Mouse (Mus musculus): ENCODE results near the gene Vipr2. TPM values are rescaled to one million over a fixed set of nuclear protein-coding genes. Genes with fewer than 3 reads are reported as not detected.
A peak's percentile ranks its signal among the peaks of the same experiment; 100 is the strongest.

Gene Vipr2
- polyA plus RNA-seq, 1 experiment, result 24.0 TPM

GRCm38 (mm10) chr12:116176930-116177329 is 99.4 kb downstream of the Vipr2 start:
- TF ChIP-seq CTCF (IDR thresholded peaks at IDR 0.05; ENCODE audit: insufficient read depth, low read length), result 0 out of 2 replicates have a peak, but pooled peaks have one; percentile 34
- no peak for TF ChIP-seq POLR2A (IDR thresholded peaks at IDR 0.05; ENCODE audit: borderline replicate concordance, extremely low read depth, low read depth, low read length)
- DNase-seq, result peak; percentile 8
- H3K4me3 ChIP-seq (replicated peaks; ENCODE audit: extremely low read depth, low read depth, low read length), result no peak overlapping the region
- WGBS, result 91% methylated on average over 3 of the region's 3 CpGs
- H3K4me1 ChIP-seq (ENCODE audit: control insufficient read depth, insufficient read depth, low read length), result no peaks in the 10 kb centered on the region

DNA sequence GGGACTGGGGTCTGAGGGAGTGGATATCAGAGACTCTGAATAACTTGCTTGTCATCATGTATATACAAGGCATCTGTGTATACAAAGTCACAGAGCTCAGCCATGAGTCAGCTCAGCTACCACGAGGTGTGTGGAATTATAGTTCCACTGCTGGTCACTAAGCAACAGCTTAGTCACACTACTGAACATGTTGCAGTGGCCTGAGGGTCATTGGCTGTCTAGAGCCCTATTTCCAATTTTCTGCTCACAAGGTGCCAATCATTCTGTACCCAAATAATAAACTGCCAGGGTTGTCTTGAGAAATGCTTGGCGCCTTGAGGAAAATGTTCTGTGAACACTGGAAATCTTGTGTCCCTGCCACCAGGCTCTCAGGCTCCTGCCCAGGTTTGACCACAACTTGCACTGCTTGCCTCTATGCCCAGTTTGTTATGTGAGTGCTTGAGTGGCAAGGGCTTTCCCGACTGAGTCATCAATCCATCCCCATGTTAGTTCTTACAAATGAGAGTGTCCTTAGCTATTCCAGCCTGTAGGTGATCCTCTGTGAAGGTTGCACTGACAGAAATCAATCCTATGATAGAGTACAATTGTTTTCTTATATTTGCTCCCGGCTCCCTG is 104.0 kb downstream of the Vipr2 start:
- no peak overlapping the region for H3K4me3 ChIP-seq (replicated peaks; ENCODE audit: extremely low read depth, low read depth, low read length)
- no peaks in the 10 kb centered on the region for H3K4me1 ChIP-seq (ENCODE audit: control insufficient read depth, insufficient read depth, low read length)
- TF ChIP-seq CTCF (IDR thresholded peaks at IDR 0.05; ENCODE audit: insufficient read depth, low read length) (no peak), POLR2A (IDR thresholded peaks at IDR 0.05; ENCODE audit: borderline replicate concordance, extremely low read depth, low read depth, low read length) (no peak)
- DNase-seq, result no peak
- 70% methylated on average over 4 of the region's 4 CpGs for WGBS

GRCm38 (mm10) chr12:116182376-116182775 is 104.8 kb downstream of the Vipr2 start:
- H3K4me3 ChIP-seq (replicated peaks; ENCODE audit: extremely low read depth, low read depth, low read length), result no peak overlapping the region
- no peaks in the 10 kb centered on the region for H3K4me1 ChIP-seq (ENCODE audit: control insufficient read depth, insufficient read depth, low read length)
- DNase-seq, result no peak
- no peak for TF ChIP-seq CTCF (IDR thresholded peaks at IDR 0.05; ENCODE audit: insufficient read depth, low read length)

DNA sequence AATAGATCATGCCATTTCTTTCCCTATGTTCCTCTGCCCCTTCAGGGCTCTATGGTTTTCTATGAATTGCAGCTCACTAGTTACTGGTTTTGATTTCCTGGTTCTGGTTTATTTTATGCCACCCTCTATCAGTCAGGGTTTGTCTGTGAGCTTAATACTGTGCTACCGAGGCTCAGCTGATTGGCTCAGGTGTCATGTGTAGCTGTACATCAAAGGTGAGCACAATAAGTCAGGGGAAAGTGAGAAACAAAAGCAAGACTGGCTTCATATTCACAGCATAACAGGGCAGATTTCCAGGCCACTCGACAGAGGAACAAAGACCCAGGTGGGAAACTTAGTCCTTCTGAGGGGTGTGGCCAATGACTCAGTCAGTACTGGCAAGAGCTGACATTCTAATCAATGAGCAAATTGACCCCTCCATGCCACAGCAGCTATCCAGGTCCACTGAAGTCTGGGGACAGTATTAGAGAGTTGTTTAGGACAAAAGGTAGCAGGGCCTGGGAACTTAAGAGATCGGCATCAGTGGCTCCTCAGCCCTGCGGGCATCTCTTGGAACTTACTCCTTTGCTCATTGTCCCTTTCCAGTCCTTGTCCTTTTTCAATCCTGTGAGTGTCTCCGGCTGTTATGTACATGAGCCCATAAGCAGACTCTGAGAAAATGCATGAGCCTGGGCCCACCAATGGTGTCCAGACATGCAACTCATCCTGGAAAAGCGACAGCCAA is 105.8 kb downstream of the Vipr2 start:
- Histone ChIP-seq H3K4me1 (ENCODE audit: control insufficient read depth, insufficient read depth, low read length) (no peaks in the 10 kb centered on the region), H3K4me3 (replicated peaks; ENCODE audit: extremely low read depth, low read depth, low read length) (no peak overlapping the region)
- no peak for DNase-seq
- 79% methylated on average over 6 of the region's 6 CpGs for WGBS
- TF ChIP-seq POLR2A (IDR thresholded peaks at IDR 0.05; ENCODE audit: borderline replicate concordance, extremely low read depth, low read depth, low read length), result no peak
- no peak for TF ChIP-seq CTCF (IDR thresholded peaks at IDR 0.05; ENCODE audit: insufficient read depth, low read length)

DNA sequence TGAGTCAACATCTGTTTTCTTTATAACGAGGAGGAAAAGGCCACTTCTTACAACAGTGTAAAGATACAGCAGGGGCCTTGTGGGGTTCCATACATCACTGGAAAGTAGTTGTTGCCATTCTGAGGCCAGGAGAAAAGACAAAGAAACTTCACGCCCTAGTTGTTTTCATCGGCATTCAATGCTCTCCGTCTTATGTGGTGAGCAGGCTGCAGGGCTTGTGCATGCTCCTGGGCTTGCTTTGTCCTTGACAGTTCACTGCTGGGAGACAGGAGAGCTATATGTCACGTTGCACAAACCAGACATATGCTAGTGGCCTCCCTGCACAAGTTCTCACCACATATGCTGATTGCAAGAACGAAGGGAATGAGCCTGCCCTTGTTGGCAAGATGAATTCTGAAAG is 116.4 kb downstream of the Vipr2 start:
- TF ChIP-seq POLR2A (IDR thresholded peaks at IDR 0.05; ENCODE audit: borderline replicate concordance, extremely low read depth, low read depth, low read length) (no peak), CTCF (IDR thresholded peaks at IDR 0.05; ENCODE audit: insufficient read depth, low read length) (no peak)
- Histone ChIP-seq H3K4me3 (replicated peaks; ENCODE audit: extremely low read depth, low read depth, low read length) (no peak overlapping the region), H3K4me1 (ENCODE audit: control insufficient read depth, insufficient read depth, low read length) (no peaks in the 10 kb centered on the region)
- 61% methylated on average over 6 of the region's 6 CpGs for WGBS
- DNase-seq, result no peak

- Histone ChIP-seq H3K4me1 (ENCODE audit: control insufficient read depth, insufficient read depth, low read length) (no peaks in the 10 kb centered on the region), H3K4me3 (replicated peaks; ENCODE audit: extremely low read depth, low read depth, low read length) (no peak overlapping the region)
- DNase-seq, result no peak
- TF ChIP-seq POLR2A (IDR thresholded peaks at IDR 0.05; ENCODE audit: borderline replicate concordance, extremely low read depth, low read depth, low read length) (no peak), CTCF (IDR thresholded peaks at IDR 0.05; ENCODE audit: insufficient read depth, low read length) (no peak)
Observed at GRCm38 (mm10) chr12:116194641-116195040, 117.1 kb downstream of the Vipr2 start.

Other genes starting within 250 kb of the Vipr2 start
- 3.8 and 5.1 TPM in 2 replicates for gene Zfp386, start 30.0 kb upstream of the Vipr2 start, polyA plus RNA-seq (2012; rRNA removed)
- 5.7 and 7.5 TPM in 2 replicates for gene Wdr60, start 185.3 kb downstream of the Vipr2 start, polyA plus RNA-seq (2012; rRNA removed)
- gene Gm11027, start 197.7 kb downstream of the Vipr2 start, polyA plus RNA-seq (2012; rRNA removed), result not detected in 2 replicates
- 13.9 and 15.0 TPM in 2 replicates for gene Esyt2, start 203.5 kb downstream of the Vipr2 start, polyA plus RNA-seq (2012; rRNA removed)